Mouse (Mus musculus) C2C12 (cell line): ENCODE results near the gene Asl.

Experiments
- CEBPB ChIP-seq: IDR thresholded peaks from one replicate; pipeline ENCODE4 v1.6.1; 2011; ENCODE audit warnings: low read depth, mild to moderate bottlenecking, control low read depth, moderate library complexity
- CTCF ChIP-seq: IDR thresholded peaks from one replicate; pipeline ENCODE4 v1.5.1; 2011; ENCODE audit not compliant: control insufficient read depth, insufficient read depth, insufficient read length
- FOSL1 ChIP-seq: IDR thresholded peaks from one replicate; pipeline ENCODE4 v1.8.0; 2011; ENCODE audit warnings: mild to moderate bottlenecking, low read length; ENCODE audit not compliant: poor library complexity, insufficient read depth, severe bottlenecking
- MAX ChIP-seq: IDR thresholded peaks from one replicate; pipeline ENCODE4 v1.6.1; 2011; ENCODE audit warnings: mild to moderate bottlenecking, control low read depth
- MYOD1 ChIP-seq: IDR thresholded peaks from one replicate; pipeline ENCODE4 v1.6.1; 2011; ENCODE audit warnings: low read depth; ENCODE audit not compliant: control insufficient read depth, insufficient read length
- MYOG ChIP-seq: IDR thresholded peaks from one replicate; pipeline ENCODE4 v1.6.1; 2011; ENCODE audit not compliant: control insufficient read depth, insufficient read length; ENCODE audit errors: extremely low read depth
- USF1 ChIP-seq: IDR thresholded peaks from one replicate; pipeline ENCODE4 v1.6.1; 2011; ENCODE audit warnings: low read depth, mild to moderate bottlenecking, control low read depth, moderate library complexity

- no peak for TF ChIP-seq MAX
- TF ChIP-seq CTCF, result no peak
- no peak for TF ChIP-seq USF1
- no peak for TF ChIP-seq FOSL1
- no peak for TF ChIP-seq MYOD1
- no peak for TF ChIP-seq MYOG
- no peak for TF ChIP-seq CEBPB
Measured at GRCm38 (mm10) chr5:130027134-130027533, 1.9 kb downstream of the Asl start.
